In the genomic region with DNA sequence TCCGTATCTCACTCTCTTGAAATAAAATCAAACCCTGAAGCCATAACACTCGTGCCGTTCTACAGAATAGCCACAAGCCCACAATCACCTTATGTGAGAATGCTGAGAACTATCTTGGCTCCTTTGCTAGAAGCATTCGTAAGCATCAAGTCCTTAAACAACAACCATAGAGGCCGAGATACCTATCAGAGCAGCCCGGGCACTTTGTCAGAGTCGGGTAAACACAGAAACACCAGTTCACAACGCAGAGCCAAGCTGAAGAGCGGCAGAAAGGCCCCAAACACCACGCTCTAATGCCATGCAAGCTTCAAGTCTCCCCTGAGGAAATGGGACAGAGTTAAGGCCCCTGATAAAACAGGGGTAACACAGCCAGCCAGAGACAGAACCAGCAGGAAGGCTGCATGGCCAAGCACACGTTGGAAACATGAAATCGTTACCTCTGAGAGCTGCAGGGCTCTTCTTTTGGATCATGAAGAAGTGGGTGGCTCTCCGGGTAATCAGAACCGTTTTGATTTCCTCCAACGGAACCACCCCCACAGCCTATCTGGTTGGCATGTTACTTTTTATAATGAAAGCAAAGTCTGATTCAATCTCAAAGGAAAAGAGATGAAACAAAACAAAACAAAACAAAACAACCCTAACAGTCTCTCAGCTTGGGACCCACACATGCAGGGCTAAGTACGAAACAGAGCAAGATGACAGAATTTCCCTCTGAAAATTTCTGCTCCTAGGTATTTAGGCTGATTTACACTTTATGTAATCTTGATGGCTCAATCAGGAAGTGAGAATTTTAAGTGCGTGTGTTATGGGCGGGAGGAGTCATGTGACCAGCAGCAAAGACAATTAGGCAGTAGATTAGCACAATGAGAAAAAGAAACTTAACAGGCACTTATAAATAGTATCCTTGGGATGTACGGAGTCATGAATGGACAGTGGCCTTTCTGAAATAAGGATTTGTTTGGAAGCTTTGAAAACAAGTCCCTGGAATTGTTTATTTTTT, we compare ENCODE assay signal across 9 mouse cellular contexts.
DNase-seq lines count a peak whose midpoint lies in the region; ATAC-seq and TF ChIP-seq lines count a peak whose summit lies in the region.
"Had no signal": no experiment of that assay in that cellular context is flagged by ENCODE, and none has a peak within 500 bp of the region (broad histone marks: within the 10 kb centered on the region; RNA-seq: fewer than 3 reads in every experiment).

No protein-coding gene starts in this region.

- 85% methylated on average over 19 of the region's 19 CpGs for whole genome bisulfite sequencing in midbrain, embryonic 10.5 days
- 84% methylated on average over 19 of the region's 19 CpGs for WGBS in midbrain, embryonic 11.5 days
- 58% methylated on average over 19 of the region's 19 CpGs for WGBS in intestine, postnatal 0 days
- 71% methylated on average over 19 of the region's 19 CpGs for WGBS in forebrain, embryonic 13.5 days

- H3K36me3 ChIP-seq in midbrain, embryonic 10.5 days = no peaks in the 10 kb centered on the region
- no peaks in the 10 kb centered on the region for H3K36me3 ChIP-seq in midbrain, embryonic 11.5 days (ENCODE audit: control insufficient read depth, insufficient read depth, low read length)
- no peaks in the 10 kb centered on the region for H3K36me3 ChIP-seq in intestine, postnatal 0 days (ENCODE audit: control insufficient read depth, insufficient read depth)
- peaks cover 6% of the 10 kb centered on the region for H3K36me3 ChIP-seq in myocyte (ENCODE audit: control insufficient read depth, insufficient read depth)
- H3K36me3 ChIP-seq in forebrain, embryonic 13.5 days (ENCODE audit: poor library complexity, severe bottlenecking) = no peaks in the 10 kb centered on the region

- no peak overlapping the region for H3K9ac ChIP-seq in midbrain, embryonic 11.5 days (ENCODE audit: low read length)
- no peak overlapping the region for H3K9ac ChIP-seq in intestine, postnatal 0 days (ENCODE audit: low read depth, low read length)
- H3K9ac ChIP-seq in forebrain, embryonic 13.5 days = no peak overlapping the region

- no peak overlapping the region for H3ac ChIP-seq in myocyte (ENCODE audit: control insufficient read depth, insufficient read length)

- H3K9me3 ChIP-seq in midbrain, embryonic 10.5 days (replicated peaks) = peaks cover 4% of the 10 kb centered on the region; the same call in 1 of the 2 replicates
- no peaks in the 10 kb centered on the region for H3K9me3 ChIP-seq in midbrain, embryonic 11.5 days (ENCODE audit: control insufficient read depth, low read length)
- H3K9me3 ChIP-seq in intestine, postnatal 0 days (ENCODE audit: control insufficient read depth) = no peaks in the 10 kb centered on the region
- H3K9me3 ChIP-seq in forebrain, embryonic 13.5 days (replicated peaks) = no peaks in the 10 kb centered on the region

- no peak overlapping the region for H3K4me3 ChIP-seq in midbrain, embryonic 10.5 days
- no peak overlapping the region for H3K4me3 ChIP-seq in midbrain, embryonic 11.5 days (ENCODE audit: low read depth, low read length)
- no peak overlapping the region; the same call in 1 of the 2 replicates for H3K4me3 ChIP-seq in intestine, postnatal 0 days (ENCODE audit: low read depth, low read length)
- H3K4me3 ChIP-seq in myocyte = peak overlapping the region; percentile 4
- no peak overlapping the region for H3K4me3 ChIP-seq in forebrain, embryonic 13.5 days

- no peak overlapping the region for H3K4me2 ChIP-seq in midbrain, embryonic 11.5 days
- H3K4me2 ChIP-seq in intestine, postnatal 0 days (replicated peaks; ENCODE audit: low read depth) = peak overlapping the region; percentile 40
- peak overlapping the region; percentile 66 for H3K4me2 ChIP-seq in myocyte (ENCODE audit: low read depth)
- H3K4me2 ChIP-seq in forebrain, embryonic 13.5 days = no peak overlapping the region

- peaks cover 100% of the 10 kb centered on the region for H3K79me2 ChIP-seq in myocyte (ENCODE audit: control insufficient read depth, insufficient read depth)

- peak overlapping the region; percentile 29; the same call in 1 of the 2 replicates for H3K27ac ChIP-seq in midbrain, embryonic 10.5 days (replicated peaks)
- no peak overlapping the region for H3K27ac ChIP-seq in midbrain, embryonic 11.5 days (ENCODE audit: low read depth, low read length)
- H3K27ac ChIP-seq in intestine, postnatal 0 days (ENCODE audit: low read depth, low read length) = no peak overlapping the region
- no peak overlapping the region for H3K27ac ChIP-seq in forebrain, embryonic 13.5 days

- H3K27me3 ChIP-seq in midbrain, embryonic 10.5 days (ENCODE audit: low read depth, poor library complexity, severe bottlenecking) = no peaks in the 10 kb centered on the region
- no peaks in the 10 kb centered on the region for H3K27me3 ChIP-seq in midbrain, embryonic 11.5 days (ENCODE audit: control insufficient read depth, insufficient read depth, low read length)
- H3K27me3 ChIP-seq in intestine, postnatal 0 days (replicated peaks; ENCODE audit: control insufficient read depth, insufficient read depth, low read length) = no peaks in the 10 kb centered on the region
- no peaks in the 10 kb centered on the region for H3K27me3 ChIP-seq in myocyte (ENCODE audit: control insufficient read depth, insufficient read depth, insufficient read length)
- no peaks in the 10 kb centered on the region for H3K27me3 ChIP-seq in forebrain, embryonic 13.5 days

- peaks cover 15% of the 10 kb centered on the region for H3K4me1 ChIP-seq in midbrain, embryonic 10.5 days
- no peaks in the 10 kb centered on the region for H3K4me1 ChIP-seq in midbrain, embryonic 11.5 days (ENCODE audit: control insufficient read depth, insufficient read depth, low read length)
- H3K4me1 ChIP-seq in intestine, postnatal 0 days (replicated peaks; ENCODE audit: control insufficient read depth, insufficient read depth, low read length) = no peaks in the 10 kb centered on the region
- peaks cover 39% of the 10 kb centered on the region for H3K4me1 ChIP-seq in forebrain, embryonic 13.5 days

- DNase-seq in midbrain, embryonic 10.5 days (ENCODE audit: low spot score) = no peak
- no peak for DNase-seq in midbrain, embryonic 11.5 days (ENCODE audit: low spot score, missing footprints)
- DNase-seq in brain, embryonic 14.5 days (ENCODE audit: low read depth) = peak; percentile 43
- DNase-seq in gastrocnemius, adult 18-20 months (ENCODE audit: low spot score) = no peak
- no peak for DNase-seq in left cerebral cortex, postnatal 4 days
- DNase-seq: adrenal gland, postnatal 25 days had no signal

- TF ChIP-seq POLR2A in brain, embryonic 14.5 days (IDR thresholded peaks at IDR 0.05; ENCODE audit: borderline replicate concordance, extremely low read depth, insufficient read depth, insufficient read length, poor library complexity, severe bottlenecking) = no peak
- no peak for TF ChIP-seq POLR2A in myocyte (IDR thresholded peaks at IDR 0.05; ENCODE audit: insufficient read length, low read depth)

- intact Hi-C loops in left cerebral cortex, postnatal 4 days (cut with DNase I) = no loop called here

- TF ChIP-seq CTCF in brain, embryonic 14.5 days (IDR thresholded peaks at IDR 0.05; ENCODE audit: borderline replicate concordance, extremely low read depth, insufficient read depth, insufficient read length) = no peak
- TF ChIP-seq CTCF in intestine, postnatal 0 days (IDR thresholded peaks at IDR 0.05; ENCODE audit: low read depth) = no peak

- ATAC-seq in midbrain, embryonic 11.5 days (ENCODE audit: low FRiP score) = no peak
- ATAC-seq in intestine, postnatal 0 days = 0 out of 2 replicates have a peak, but pooled peaks have one; percentile 36
- ATAC-seq in forebrain, embryonic 13.5 days = no peak

TF ChIP-seq in myocyte, 11 proteins besides CTCF, POLR2A, EP300 and RAD21:
- TF ChIP-seq TCF3 (IDR thresholded peaks at IDR 0.05; ENCODE audit: insufficient read length, low read depth) = no peak
- TF ChIP-seq USF1 (IDR thresholded peaks at IDR 0.05; ENCODE audit: low read depth) = peak; percentile 85
- TF ChIP-seq MYOD1 (IDR thresholded peaks at IDR 0.05; ENCODE audit: control insufficient read depth in 1 of 3, insufficient read length in 2 of 3, low read depth in 2 of 3) = no peak

Comparison
In these comparisons a context has a peak if more than half of its experiments do, and no peak if none do; other contexts are left out.
1. H3K4me2 ChIP-seq: peak in intestine, postnatal 0 days (single experiment) and myocyte (single experiment); none in midbrain, embryonic 11.5 days (single experiment) and forebrain, embryonic 13.5 days (single experiment).